Mouse (Mus musculus) leukemia stem cell, adult 10-12 weeks (primary cell): Measurements from ENCODE around the gene C1rl. TPM values are rescaled to one million over a fixed set of nuclear protein-coding genes. Genes with fewer than 3 reads are reported as not detected.

Source experiments
- polyA plus RNA-seq: library from polyadenylated mRNA; stranded (reverse); fragments of >175 nt; gene quantifications from 2 replicates; pipeline ENCODE4 v1.2.3, GENCODE M21; 2012; ENCODE audit warnings: low replicate concordance

Gene C1rl
- polyA plus RNA-seq = 0.07 and 0.46 TPM in 2 replicates

DNA sequence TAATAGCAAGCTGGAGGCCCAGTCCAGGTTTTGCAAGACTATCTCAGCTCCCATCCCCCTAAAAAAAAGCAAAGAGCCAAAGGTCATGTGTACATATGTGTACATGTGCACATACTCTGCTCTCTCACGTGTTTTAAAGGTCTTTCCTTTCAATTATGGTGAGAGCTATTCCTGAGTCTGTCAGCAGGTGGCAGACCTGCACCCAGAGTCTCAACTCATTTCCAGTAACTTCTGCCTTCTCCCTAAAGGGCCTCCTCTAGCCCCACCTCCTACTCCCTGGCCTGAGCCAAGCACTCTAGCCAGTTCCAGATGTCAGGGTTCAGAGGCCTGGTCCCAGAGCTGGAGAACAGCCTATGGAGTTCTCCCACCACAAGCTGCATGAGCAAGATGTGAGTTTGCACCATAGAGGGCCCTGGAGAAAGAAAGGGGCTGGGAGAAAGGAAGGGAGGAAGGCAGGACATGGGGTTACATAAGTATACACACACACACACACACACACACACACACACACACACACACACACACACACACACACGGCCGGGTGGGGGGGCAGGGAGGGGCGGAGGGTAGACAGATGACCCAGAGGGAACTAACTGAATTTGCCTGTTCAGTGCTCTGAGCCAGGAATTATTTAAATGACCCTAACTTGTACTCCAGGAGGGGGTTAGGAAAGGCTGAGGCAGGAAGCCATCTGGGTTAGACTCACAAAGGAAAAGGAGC lies at the start of gene C1rl:
Gene C1rl (plus strand): TSS at position 272 of the 720 bp plus-strand sequence.

GRCm38 (mm10) chr6:124464305-124465271 lies 28.3 kb upstream of the C1rl start, which contains the start of gene Clstn3:
Gene Clstn3, minus strand, starts transcription at chr6:124464794.

DNA sequence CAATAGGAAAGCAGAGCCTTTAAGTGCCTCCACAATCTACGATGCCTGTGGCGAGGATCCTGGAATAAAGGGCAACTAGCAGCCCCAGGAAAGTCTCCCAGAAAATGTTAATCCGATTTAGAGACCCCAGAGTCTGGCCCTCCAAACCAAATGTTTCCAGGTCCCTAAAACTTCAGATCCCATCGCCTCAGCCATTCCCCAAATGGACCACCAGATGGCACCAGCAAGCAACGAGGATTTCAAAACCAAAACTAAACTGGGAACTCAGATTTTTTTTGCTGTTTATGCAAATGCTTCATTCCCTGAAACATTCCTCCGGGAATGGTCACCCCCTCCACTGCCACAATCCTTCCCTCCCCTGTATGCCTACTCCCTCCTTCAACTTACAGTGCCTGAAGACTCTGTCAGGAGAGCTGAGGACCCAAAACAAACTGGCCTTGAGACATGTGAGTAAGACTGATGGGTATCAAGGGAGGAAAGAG lies 19.5 kb downstream of the C1rl start, which contains the start of gene C1ra:
Gene C1ra (plus strand): TSS at position 51 of the 482 bp plus-strand sequence.

GRCm38 (mm10) chr6:124542284-124542683 lies 49.4 kb downstream of the C1rl start, which contains the start of gene C1s1:
Gene C1s1, minus strand, starts transcription at chr6:124542359.

Other genes starting within 250 kb of the C1rl start
- gene Cd163, start 188.5 kb upstream of the C1rl start, polyA plus RNA-seq = 0.46 and 0.76 TPM in 2 replicates
- 8.5 and 12.0 TPM in 2 replicates for gene Pex5, start 78.0 kb upstream of the C1rl start, polyA plus RNA-seq
- gene Clstn3, start 28.3 kb upstream of the C1rl start, polyA plus RNA-seq = 8.9 and 16.4 TPM in 2 replicates
- gene C1ra, start 19.3 kb downstream of the C1rl start, polyA plus RNA-seq = 2.6 and 5.0 TPM in 2 replicates
- 0.06 and 0.26 TPM in 2 replicates for gene C1s1, start 49.2 kb downstream of the C1rl start, polyA plus RNA-seq
- not detected in 2 replicates for gene C1rb, start 77.2 kb downstream of the C1rl start, polyA plus RNA-seq
- not detected in 2 replicates for gene C1s2, start 143.0 kb downstream of the C1rl start, polyA plus RNA-seq
- gene Lpcat3, start 169.9 kb downstream of the C1rl start, polyA plus RNA-seq = 181 and 313 TPM in 2 replicates
- 121 and 214 TPM in 2 replicates for gene Emg1, start 219.1 kb downstream of the C1rl start, polyA plus RNA-seq
- gene Phb2, start 219.2 kb downstream of the C1rl start, polyA plus RNA-seq = 176 and 319 TPM in 2 replicates
- gene Ptpn6, start 245.6 kb downstream of the C1rl start, polyA plus RNA-seq = 35.0 and 59.4 TPM in 2 replicates
- 14.7 and 16.6 TPM in 2 replicates for gene Grcc10, start 248.3 kb downstream of the C1rl start, polyA plus RNA-seq